Mouse (Mus musculus) heart, postnatal 36 days (tissue): ENCODE results near the gene Slc30a4. TPM values are rescaled to one million over a fixed set of nuclear protein-coding genes. Genes with fewer than 3 reads are reported as not detected.

ENCODE experiments used
- microRNA-seq, 2 experiments: library from miRNA; unstranded; fragments of <30 nt; microRNA quantifications; one replicate each; pipeline ENCODE4 v1.2.0; 2021; ENCODE audit warnings: borderline number of aligned reads in 2 of 2
- total RNA-seq, 2 experiments: library from RNA; stranded (reverse); gene quantifications; 2 replicates each; pipeline ENCODE4 v1.2.3; 2021

Slc30a4 gene
- total RNA-seq, 2 experiments from 2014 or later, result 8.3 to 9.6 TPM

Small RNAs within 50 kb of the gene (microRNA-seq; reads per million reads assigned to microRNA genes)
- 2.2 to 6.7 reads per million in 2 experiments for gene Mir147

Other genes starting within 250 kb of the Slc30a4 start
- gene Gm14085, start 217.7 kb downstream of the Slc30a4 start, total RNA-seq, result under 1 TPM; 0.54 to 0.72 TPM
- gene Gatm, start 91.4 kb downstream of the Slc30a4 start, total RNA-seq, result 1 to 10 TPM; 4.1 to 4.4 TPM
- under 1 TPM; 0.35 to 0.64 TPM for gene AA467197, start 65.7 kb downstream of the Slc30a4 start, total RNA-seq
- gene Bloc1s6, start 35.8 kb upstream of the Slc30a4 start, total RNA-seq, result 10 to 100 TPM; 23.7 to 27.0 TPM
- 10 to 100 TPM; 31.6 to 32.9 TPM for gene Sqor, start 62.6 kb upstream of the Slc30a4 start, total RNA-seq